Mouse (Mus musculus): ENCODE measurements around the gene Bag1.

- TF ChIP-seq CTCF (IDR thresholded peaks at IDR 0.05) (no peak), POLR2A (IDR thresholded peaks at IDR 0.05; ENCODE audit: insufficient read depth, low read depth, low read length) (no peak)
These were observed 22.5 kb downstream of the Bag1 start for GRCm38 (mm10) chr4:40925568-40925967.
